Mouse (Mus musculus): ENCODE measurements around the gene Efna5. TPM values are rescaled to one million over a fixed set of nuclear protein-coding genes. Genes with fewer than 3 reads are reported as not detected.

The Efna5 gene
- polyA plus RNA-seq, 1 experiment from 2014 or later, result 65.4 TPM

DNA sequence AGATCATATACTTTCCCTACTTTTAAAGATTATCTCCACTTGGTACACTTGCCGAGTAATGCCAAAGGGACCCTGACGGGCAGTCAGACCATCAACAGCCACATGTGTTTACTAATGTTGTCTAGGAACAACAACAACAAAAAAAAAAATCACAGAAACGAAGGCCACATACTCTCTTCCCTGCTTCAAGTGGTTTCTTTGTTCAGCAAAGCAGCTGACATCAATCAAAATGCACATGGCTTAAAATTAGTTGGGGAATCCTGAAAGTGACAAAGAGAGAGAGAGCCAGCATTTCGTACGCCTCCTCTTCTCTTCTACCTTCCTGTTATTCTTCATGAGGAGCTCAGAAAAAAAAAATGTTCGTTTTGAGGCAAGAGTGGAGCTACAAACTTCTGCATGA, 266.4 kb downstream of the Efna5 start:
- Histone ChIP-seq H3K9me3 (ENCODE audit: control insufficient read depth, low read length) (no peaks in the 10 kb centered on the region), H3K27me3 (ENCODE audit: control insufficient read depth, insufficient read depth, low read length) (no peaks in the 10 kb centered on the region), H3K27ac (ENCODE audit: low read depth, low read length) (no peak overlapping the region), H3K36me3 (ENCODE audit: control insufficient read depth, insufficient read depth, low read length) (no peaks in the 10 kb centered on the region), H3K4me3 (ENCODE audit: low read depth, low read length) (no peak overlapping the region), H3K4me1 (ENCODE audit: control insufficient read depth, insufficient read depth, low read length) (0 out of 2 replicates have a peak, but pooled peaks cover 3% of the 10 kb centered on the region), H3K4me2 (ENCODE audit: low read depth, low read length) (no peak overlapping the region), H3K9ac (replicated peaks; ENCODE audit: low read depth, low read length) (no peak overlapping the region)
- ATAC-seq (ENCODE audit: low read depth), result no peak
- 62% methylated on average over 6 of the region's 6 CpGs for WGBS

DNA sequence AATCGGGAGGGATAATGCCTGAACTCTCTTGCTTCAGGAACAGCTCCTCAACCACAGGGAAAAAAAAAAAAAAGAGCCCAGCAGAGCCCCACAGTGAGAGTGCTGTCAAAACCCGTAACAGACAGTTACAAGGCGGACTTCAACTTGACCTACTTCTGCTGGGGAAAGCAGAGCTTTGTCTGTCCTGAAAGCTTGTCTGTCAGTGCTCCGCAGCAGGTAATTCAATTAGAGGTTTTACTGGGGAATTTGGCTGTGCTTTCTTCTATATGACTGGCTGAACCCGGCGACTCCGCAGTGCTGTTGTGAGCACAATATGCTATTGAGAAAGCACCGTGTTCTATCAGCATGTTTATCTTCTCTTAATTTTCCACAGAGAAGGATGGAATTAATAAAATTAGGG, 266.9 kb downstream of the Efna5 start:
- no peak overlapping the region for H3K4me2 ChIP-seq (ENCODE audit: low read depth, low read length)
- ATAC-seq (ENCODE audit: low read depth), result no peak

DNA sequence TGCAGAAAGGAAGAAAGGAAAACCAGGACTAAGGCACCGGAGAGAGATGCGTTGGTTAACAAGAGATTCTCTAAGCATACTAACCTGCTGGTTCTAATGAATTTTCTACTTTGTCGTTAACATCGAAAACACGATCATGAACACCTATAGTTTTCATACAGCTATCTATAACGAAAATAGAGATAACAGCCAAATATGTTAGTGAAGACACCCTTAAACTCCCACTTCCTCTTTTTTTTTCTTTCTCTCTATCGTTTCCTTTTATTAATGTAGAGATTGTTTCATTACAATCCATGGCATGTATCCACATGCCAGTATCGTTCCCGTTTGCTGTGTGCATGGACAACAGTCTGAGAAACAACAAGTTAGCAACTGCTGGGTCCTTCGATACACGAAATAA, 267.9 kb downstream of the Efna5 start:
- Histone ChIP-seq H3K36me3 (ENCODE audit: control insufficient read depth, insufficient read depth, low read length) (no peaks in the 10 kb centered on the region), H3K9ac (replicated peaks; ENCODE audit: low read depth, low read length) (no peak overlapping the region), H3K4me2 (ENCODE audit: low read depth, low read length) (no peak overlapping the region), H3K27ac (ENCODE audit: low read depth, low read length) (no peak overlapping the region), H3K4me3 (ENCODE audit: low read depth, low read length) (no peak overlapping the region), H3K9me3 (ENCODE audit: control insufficient read depth, low read length) (no peaks in the 10 kb centered on the region), H3K4me1 (ENCODE audit: control insufficient read depth, insufficient read depth, low read length) (peaks cover 7% of the 10 kb centered on the region; the same call in 1 of the 2 replicates), H3K27me3 (ENCODE audit: control insufficient read depth, insufficient read depth, low read length) (no peaks in the 10 kb centered on the region)
- no peak for ATAC-seq (ENCODE audit: low read depth)
- 94% methylated on average over 11 of the region's 11 CpGs for WGBS

More for the DNA sequence above, 266.9 kb downstream of the Efna5 start:
- Histone ChIP-seq H3K9me3 (ENCODE audit: control insufficient read depth, low read length) (no peaks in the 10 kb centered on the region), H3K4me3 (ENCODE audit: low read depth, low read length) (no peak overlapping the region), H3K27ac (ENCODE audit: low read depth, low read length) (no peak overlapping the region), H3K4me1 (ENCODE audit: control insufficient read depth, insufficient read depth, low read length) (0 out of 2 replicates have a peak, but pooled peaks cover 3% of the 10 kb centered on the region), H3K27me3 (ENCODE audit: control insufficient read depth, insufficient read depth, low read length) (no peaks in the 10 kb centered on the region), H3K36me3 (ENCODE audit: control insufficient read depth, insufficient read depth, low read length) (no peaks in the 10 kb centered on the region), H3K9ac (replicated peaks; ENCODE audit: low read depth, low read length) (no peak overlapping the region)
- 37% methylated on average over 8 of the region's 8 CpGs for WGBS

DNA sequence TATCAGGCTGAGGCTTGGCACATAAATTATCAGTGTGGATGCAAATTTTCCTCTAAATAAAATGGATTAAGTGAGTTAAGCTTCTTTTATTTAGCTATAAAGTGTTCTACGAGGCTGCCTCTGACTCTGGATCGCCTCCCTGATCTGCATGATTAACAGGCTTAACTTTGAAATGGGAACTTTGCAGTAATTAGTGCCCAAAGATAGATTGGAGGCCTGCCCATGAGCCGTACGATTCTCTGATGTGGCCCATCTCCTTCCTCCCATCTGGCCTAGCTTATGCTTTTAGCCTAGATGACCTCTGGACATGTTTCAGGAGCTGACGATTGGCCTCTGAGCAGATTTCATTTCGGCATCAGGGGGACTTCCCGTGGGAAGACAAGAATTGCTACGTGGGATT, 273.0 kb downstream of the Efna5 start:
- no peak overlapping the region for H3K9ac ChIP-seq (replicated peaks; ENCODE audit: low read depth, low read length)
- H3K27ac ChIP-seq (ENCODE audit: low read depth, low read length), result no peak overlapping the region
- H3K4me3 ChIP-seq (ENCODE audit: low read depth, low read length), result no peak overlapping the region
- no peaks in the 10 kb centered on the region for H3K36me3 ChIP-seq (ENCODE audit: control insufficient read depth, insufficient read depth, low read length)
- no peaks in the 10 kb centered on the region for H3K9me3 ChIP-seq (ENCODE audit: control insufficient read depth, low read length)
- ATAC-seq (ENCODE audit: low read depth), result no peak
- 31% methylated on average over 8 of the region's 8 CpGs for WGBS
- H3K4me1 ChIP-seq (ENCODE audit: control insufficient read depth, insufficient read depth, low read length), result peaks cover 15% of the 10 kb centered on the region
- no peaks in the 10 kb centered on the region for H3K27me3 ChIP-seq (ENCODE audit: control insufficient read depth, insufficient read depth, low read length)
- no peak overlapping the region for H3K4me2 ChIP-seq (ENCODE audit: low read depth, low read length)

- Histone ChIP-seq H3K27ac (ENCODE audit: low read depth, low read length) (no peak overlapping the region), H3K4me1 (ENCODE audit: control insufficient read depth, insufficient read depth, low read length) (peaks cover 15% of the 10 kb centered on the region), H3K4me3 (ENCODE audit: low read depth, low read length) (no peak overlapping the region), H3K9me3 (ENCODE audit: control insufficient read depth, low read length) (no peaks in the 10 kb centered on the region), H3K4me2 (ENCODE audit: low read depth, low read length) (peak overlapping the region; percentile 28; the same call in 1 of the 2 replicates), H3K27me3 (ENCODE audit: control insufficient read depth, insufficient read depth, low read length) (no peaks in the 10 kb centered on the region), H3K36me3 (ENCODE audit: control insufficient read depth, insufficient read depth, low read length) (no peaks in the 10 kb centered on the region), H3K9ac (replicated peaks; ENCODE audit: low read depth, low read length) (no peak overlapping the region; the same call in 1 of the 2 replicates)
- ATAC-seq (ENCODE audit: low read depth), result peak; percentile 73
- 44% methylated on average over 18 of the region's 18 CpGs for WGBS
Observed at GRCm38 (mm10) chr17:62607304-62607914, 273.7 kb downstream of the Efna5 start.

GRCm38 (mm10) chr17:62606681-62607080, 274.4 kb downstream of the Efna5 start:
- no peaks in the 10 kb centered on the region for H3K27me3 ChIP-seq (ENCODE audit: control insufficient read depth, insufficient read depth, low read length)
- H3K4me1 ChIP-seq (ENCODE audit: control insufficient read depth, insufficient read depth, low read length), result peaks cover 15% of the 10 kb centered on the region
- no peak overlapping the region for H3K4me2 ChIP-seq (ENCODE audit: low read depth, low read length)
- H3K36me3 ChIP-seq (ENCODE audit: control insufficient read depth, insufficient read depth, low read length), result no peaks in the 10 kb centered on the region
- H3K4me3 ChIP-seq (ENCODE audit: low read depth, low read length), result no peak overlapping the region
- H3K27ac ChIP-seq (ENCODE audit: low read depth, low read length), result no peak overlapping the region
- ATAC-seq (ENCODE audit: low read depth), result no peak
- H3K9me3 ChIP-seq (ENCODE audit: control insufficient read depth, low read length), result no peaks in the 10 kb centered on the region
- H3K9ac ChIP-seq (replicated peaks; ENCODE audit: low read depth, low read length), result no peak overlapping the region
- WGBS, result 85% methylated on average over 6 of the region's 6 CpGs

DNA sequence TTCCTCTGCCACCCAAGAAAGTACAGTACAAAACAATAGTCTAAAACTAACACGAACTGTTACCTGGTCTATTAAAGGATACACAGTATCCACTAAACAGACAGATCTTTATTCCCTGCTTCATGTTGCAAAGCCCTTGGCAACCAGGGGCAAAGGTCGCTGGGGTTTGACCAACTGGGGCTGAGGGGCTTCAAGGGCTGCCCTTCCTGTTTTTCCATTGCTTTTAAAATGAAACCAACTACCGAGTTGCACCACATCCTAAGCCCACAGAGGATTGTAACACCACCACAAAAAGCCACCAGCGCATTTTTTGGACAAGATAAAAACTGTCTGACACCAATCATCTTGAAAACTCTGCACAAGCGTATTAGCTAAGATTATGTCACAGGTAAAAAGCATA, 276.8 kb downstream of the Efna5 start:
- Histone ChIP-seq H3K9ac (replicated peaks; ENCODE audit: low read depth, low read length) (no peak overlapping the region), H3K27ac (ENCODE audit: low read depth, low read length) (no peak overlapping the region), H3K36me3 (ENCODE audit: control insufficient read depth, insufficient read depth, low read length) (no peaks in the 10 kb centered on the region), H3K9me3 (ENCODE audit: control insufficient read depth, low read length) (no peaks in the 10 kb centered on the region), H3K4me1 (ENCODE audit: control insufficient read depth, insufficient read depth, low read length) (peaks cover 15% of the 10 kb centered on the region), H3K4me3 (ENCODE audit: low read depth, low read length) (no peak overlapping the region), H3K27me3 (ENCODE audit: control insufficient read depth, insufficient read depth, low read length) (no peaks in the 10 kb centered on the region), H3K4me2 (ENCODE audit: low read depth, low read length) (no peak overlapping the region)
- ATAC-seq (ENCODE audit: low read depth), result no peak
- 73% methylated on average over 5 of the region's 5 CpGs for WGBS

- no peak overlapping the region for H3K4me3 ChIP-seq (ENCODE audit: low read depth, low read length)
- no peaks in the 10 kb centered on the region for H3K9me3 ChIP-seq (ENCODE audit: control insufficient read depth, low read length)
- no peak overlapping the region for H3K27ac ChIP-seq (ENCODE audit: low read depth, low read length)
- H3K4me1 ChIP-seq (ENCODE audit: control insufficient read depth, insufficient read depth, low read length), result peaks cover 12% of the 10 kb centered on the region
- H3K9ac ChIP-seq (replicated peaks; ENCODE audit: low read depth, low read length), result no peak overlapping the region
- no peak for ATAC-seq (ENCODE audit: low read depth)
- H3K4me2 ChIP-seq (ENCODE audit: low read depth, low read length), result no peak overlapping the region
- H3K36me3 ChIP-seq (ENCODE audit: control insufficient read depth, insufficient read depth, low read length), result no peaks in the 10 kb centered on the region
- WGBS, result 66% methylated on average over 5 of the region's 5 CpGs
- H3K27me3 ChIP-seq (ENCODE audit: control insufficient read depth, insufficient read depth, low read length), result no peaks in the 10 kb centered on the region
Observed at GRCm38 (mm10) chr17:62603604-62604003, 277.5 kb downstream of the Efna5 start.

- WGBS, result 62% methylated on average over 9 of the region's 9 CpGs
- H3K4me2 ChIP-seq (ENCODE audit: low read depth, low read length), result no peak overlapping the region
Observed at GRCm38 (mm10) chr17:62598716-62599490, 282.2 kb downstream of the Efna5 start.

More at GRCm38 (mm10) chr17:62598716-62599490, 282.2 kb downstream of the Efna5 start:
- H3K36me3 ChIP-seq (ENCODE audit: control insufficient read depth, insufficient read depth, low read length), result no peaks in the 10 kb centered on the region
- H3K9ac ChIP-seq (replicated peaks; ENCODE audit: low read depth, low read length), result no peak overlapping the region
- no peak overlapping the region for H3K27ac ChIP-seq (ENCODE audit: low read depth, low read length)
- H3K4me1 ChIP-seq (ENCODE audit: control insufficient read depth, insufficient read depth, low read length), result no peaks in the 10 kb centered on the region
- no peaks in the 10 kb centered on the region for H3K27me3 ChIP-seq (ENCODE audit: control insufficient read depth, insufficient read depth, low read length)
- no peak for ATAC-seq (ENCODE audit: low read depth)
- no peaks in the 10 kb centered on the region for H3K9me3 ChIP-seq (ENCODE audit: control insufficient read depth, low read length)
- H3K4me3 ChIP-seq (ENCODE audit: low read depth, low read length), result no peak overlapping the region
